Mouse (Mus musculus) C2C12 (cell line): ENCODE data around the gene Zbtb16. TPM values are rescaled to one million over a fixed set of nuclear protein-coding genes. Genes with fewer than 3 reads are reported as not detected.

Source experiments
- H3K27me3 ChIP-seq: one replicate; pipeline ENCODE4 v1.6.1; 2011; ENCODE audit not compliant: control insufficient read depth, insufficient read depth, insufficient read length
- H3K36me3 ChIP-seq: one replicate; pipeline ENCODE4 v1.6.1; 2011; ENCODE audit not compliant: control insufficient read depth, insufficient read depth
- H3K4me3 ChIP-seq: one replicate; pipeline ENCODE4 v1.5.1; 2011; ENCODE audit warnings: mild to moderate bottlenecking, control low read depth; ENCODE audit not compliant: poor library complexity, insufficient read depth, severe bottlenecking
- H3K79me2 ChIP-seq: one replicate; pipeline ENCODE4 v1.6.1; 2011; ENCODE audit not compliant: control insufficient read depth, insufficient read depth
- H3K79me3 ChIP-seq: one replicate; pipeline ENCODE4 v1.6.1; 2011; ENCODE audit warnings: low read depth, control low read depth
- H3ac ChIP-seq: one replicate; pipeline ENCODE3; 2011; ENCODE audit warnings: low read depth; ENCODE audit not compliant: control insufficient read depth, insufficient read length
- CEBPB ChIP-seq: IDR thresholded peaks from one replicate; pipeline ENCODE4 v1.6.1; 2011; ENCODE audit warnings: low read depth, mild to moderate bottlenecking, control low read depth, moderate library complexity
- CTCF ChIP-seq: IDR thresholded peaks from one replicate; pipeline ENCODE4 v1.5.1; 2011; ENCODE audit not compliant: control insufficient read depth, insufficient read depth, insufficient read length
- FOSL1 ChIP-seq: IDR thresholded peaks from one replicate; pipeline ENCODE4 v1.8.0; 2011; ENCODE audit warnings: mild to moderate bottlenecking, low read length; ENCODE audit not compliant: poor library complexity, insufficient read depth, severe bottlenecking
- MAX ChIP-seq: IDR thresholded peaks from one replicate; pipeline ENCODE4 v1.6.1; 2011; ENCODE audit warnings: mild to moderate bottlenecking, control low read depth
- MYOD1 ChIP-seq: IDR thresholded peaks from one replicate; pipeline ENCODE4 v1.6.1; 2011; ENCODE audit warnings: low read depth; ENCODE audit not compliant: control insufficient read depth, insufficient read length
- MYOG ChIP-seq: IDR thresholded peaks from one replicate; pipeline ENCODE4 v1.6.1; 2011; ENCODE audit not compliant: control insufficient read depth, insufficient read length; ENCODE audit errors: extremely low read depth
- USF1 ChIP-seq: IDR thresholded peaks from one replicate; pipeline ENCODE4 v1.6.1; 2011; ENCODE audit warnings: low read depth, mild to moderate bottlenecking, control low read depth, moderate library complexity
- polyA plus RNA-seq: library from polyadenylated mRNA; unstranded; fragments of >200 nt; fragmentation: generic; extraction: Trizol; gene quantifications from one replicate; pipeline ENCODE4 v1.2.1, GENCODE M21; 2012; ENCODE audit warnings: missing spikeins

The Zbtb16 gene
- polyA plus RNA-seq, 1 experiment, result not detected

- Histone ChIP-seq H3K79me2 (no peaks in the 10 kb centered on the region), H3ac (no peak overlapping the region), H3K36me3 (no peaks in the 10 kb centered on the region)
Observed at GRCm38 (mm10) chr9:48612542-48612941, 223.5 kb downstream of the Zbtb16 start.

DNA sequence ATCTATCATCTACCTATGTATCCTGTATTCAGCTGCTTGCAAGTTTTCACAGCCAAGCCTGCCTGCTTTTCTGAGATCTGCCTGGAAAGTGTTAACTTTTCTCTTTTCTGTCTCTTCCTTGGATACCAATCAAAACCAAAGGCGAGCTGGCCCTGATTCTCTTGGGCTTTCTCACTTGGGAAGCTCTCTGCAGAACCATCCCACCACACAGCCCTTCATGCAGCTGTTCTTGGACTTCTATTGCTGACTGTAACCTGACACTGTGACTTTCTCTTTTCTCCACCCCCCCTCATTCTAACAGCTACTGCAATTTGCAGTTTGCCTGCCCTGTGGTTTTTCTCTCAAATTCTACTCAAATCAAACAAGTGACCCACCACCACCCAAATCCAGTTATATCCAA, 225.0 kb downstream of the Zbtb16 start:
- Histone ChIP-seq H3ac (no peak overlapping the region), H3K79me2 (no peaks in the 10 kb centered on the region), H3K79me3 (no peaks in the 10 kb centered on the region), H3K27me3 (no peaks in the 10 kb centered on the region), H3K4me3 (no peak overlapping the region), H3K36me3 (no peaks in the 10 kb centered on the region)
- TF ChIP-seq USF1 (no peak), FOSL1 (no peak), MAX (no peak), MYOG (no peak), CEBPB (no peak), MYOD1 (no peak)

More at GRCm38 (mm10) chr9:48612542-48612941, 223.5 kb downstream of the Zbtb16 start:
- TF ChIP-seq FOSL1 (no peak), MYOG (no peak), CEBPB (no peak), USF1 (no peak), MAX (no peak), MYOD1 (no peak), CTCF (no peak)
- H3K79me3 ChIP-seq, result no peaks in the 10 kb centered on the region
- no peaks in the 10 kb centered on the region for H3K27me3 ChIP-seq
- H3K4me3 ChIP-seq, result no peak overlapping the region

GRCm38 (mm10) chr9:48609734-48610133, 226.3 kb downstream of the Zbtb16 start:
- no peaks in the 10 kb centered on the region for H3K36me3 ChIP-seq
- no peak for TF ChIP-seq MAX
- no peak for TF ChIP-seq USF1
- no peaks in the 10 kb centered on the region for H3K27me3 ChIP-seq
- H3K79me2 ChIP-seq, result no peaks in the 10 kb centered on the region
- H3ac ChIP-seq, result no peak overlapping the region
- no peak overlapping the region for H3K4me3 ChIP-seq
- no peaks in the 10 kb centered on the region for H3K79me3 ChIP-seq

DNA sequence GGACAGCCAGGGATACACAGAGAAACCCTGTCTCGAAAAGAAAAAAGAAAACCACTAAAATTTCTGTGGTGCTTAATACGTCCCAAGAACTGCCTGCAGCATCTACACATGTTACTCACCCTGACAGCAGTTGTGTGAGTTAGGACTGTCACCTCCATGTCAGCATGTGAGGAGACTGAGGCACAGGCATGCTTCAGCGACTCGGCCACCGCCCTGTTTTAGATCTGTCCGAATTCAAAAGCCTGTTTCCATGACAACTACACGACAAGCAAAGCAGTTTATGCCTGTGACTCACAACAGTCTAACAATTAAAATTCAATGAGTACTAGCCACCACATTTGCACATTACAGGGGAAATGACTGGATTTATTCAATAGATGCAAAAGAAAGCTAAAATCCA, 228.6 kb downstream of the Zbtb16 start:
- H3K4me3 ChIP-seq, result no peak overlapping the region

GRCm38 (mm10) chr9:48606171-48606570, 229.9 kb downstream of the Zbtb16 start:
- H3K79me2 ChIP-seq, result no peaks in the 10 kb centered on the region
- H3K4me3 ChIP-seq, result no peak overlapping the region
- H3K27me3 ChIP-seq, result no peaks in the 10 kb centered on the region
- H3ac ChIP-seq, result no peak overlapping the region
- TF ChIP-seq FOSL1 (no peak), MAX (no peak), USF1 (no peak), MYOD1 (no peak), MYOG (no peak)
- H3K79me3 ChIP-seq, result no peaks in the 10 kb centered on the region
- H3K36me3 ChIP-seq, result no peaks in the 10 kb centered on the region

More for the DNA sequence above, 228.6 kb downstream of the Zbtb16 start:
- no peaks in the 10 kb centered on the region for H3K27me3 ChIP-seq
- no peak overlapping the region for H3ac ChIP-seq
- H3K79me3 ChIP-seq, result no peaks in the 10 kb centered on the region
- TF ChIP-seq CTCF (no peak), CEBPB (no peak), MAX (no peak), MYOG (no peak), USF1 (no peak), FOSL1 (no peak), MYOD1 (no peak)
- H3K36me3 ChIP-seq, result no peaks in the 10 kb centered on the region
- no peaks in the 10 kb centered on the region for H3K79me2 ChIP-seq

- Histone ChIP-seq H3K79me2 (no peaks in the 10 kb centered on the region), H3ac (no peak overlapping the region), H3K36me3 (no peaks in the 10 kb centered on the region), H3K79me3 (no peaks in the 10 kb centered on the region), H3K4me3 (no peak overlapping the region), H3K27me3 (no peaks in the 10 kb centered on the region)
- TF ChIP-seq USF1 (no peak), CTCF (no peak)
Observed at GRCm38 (mm10) chr9:48605697-48606096, 230.3 kb downstream of the Zbtb16 start.

- no peaks in the 10 kb centered on the region for H3K27me3 ChIP-seq
- no peaks in the 10 kb centered on the region for H3K79me3 ChIP-seq
- TF ChIP-seq MYOD1, result no peak
- TF ChIP-seq CTCF, result no peak
- TF ChIP-seq MAX, result no peak
- TF ChIP-seq USF1, result no peak
- TF ChIP-seq MYOG, result no peak
- no peak for TF ChIP-seq FOSL1
- no peak within 1 kb of the TSS for H3K4me3 ChIP-seq
- no peaks in the 10 kb centered on the region for H3K79me2 ChIP-seq
- H3ac ChIP-seq, result no peak within 1 kb of the TSS
- H3K36me3 ChIP-seq, result no peaks in the 10 kb centered on the region
Observed at GRCm38 (mm10) chr9:48604939-48605598, 231.0 kb downstream of the Zbtb16 start, which contains the start of gene Nnmt. Gene Nnmt (minus strand): TSS chr9:48605153.

Other genes starting within 250 kb of the Zbtb16 start
- gene Nnmt, start 231.1 kb downstream of the Zbtb16 start, polyA plus RNA-seq, result not detected
- not detected for gene Htr3a, start 74.9 kb upstream of the Zbtb16 start, polyA plus RNA-seq
- gene Htr3b, start 128.8 kb upstream of the Zbtb16 start, polyA plus RNA-seq, result not detected
- gene Usp28, start 149.2 kb upstream of the Zbtb16 start, polyA plus RNA-seq, result 6.2 TPM
- gene Zw10, start 219.4 kb upstream of the Zbtb16 start, polyA plus RNA-seq, result 24.7 TPM
- not detected for gene Tmprss5, start 245.0 kb upstream of the Zbtb16 start, polyA plus RNA-seq